Mouse (Mus musculus) liver, embryonic 16.5 days (tissue): Measurements from ENCODE around the gene Evc2. TPM values are rescaled to one million over a fixed set of nuclear protein-coding genes. Genes with fewer than 3 reads are reported as not detected.

ENCODE experiments used
- ATAC-seq: fragments of 200-750 bp; cut with Nextera tagmentation; 2 replicates; pipeline ENCODE4 v1.8.0; 2017; ENCODE audit warnings: low read depth, mild to moderate bottlenecking, moderate number of reproducible peaks, moderate library complexity
- H3K27ac ChIP-seq: fragments of 300-500 bp; sonication (generic); 2 replicates; pipeline ENCODE4 v1.5.1; 2014; ENCODE audit warnings: mild to moderate bottlenecking, low read length
- H3K27me3 ChIP-seq: fragments of 300-500 bp; sonication (generic); 2 replicates; pipeline ENCODE4 v1.6.1; 2014; ENCODE audit warnings: low read depth, low read length, mixed read lengths; ENCODE audit not compliant: control insufficient read depth, insufficient read depth
- H3K36me3 ChIP-seq: fragments of 300-500 bp; sonication (generic); 2 replicates; pipeline ENCODE4 v1.6.1; 2014; ENCODE audit warnings: mild to moderate bottlenecking; ENCODE audit not compliant: control insufficient read depth, insufficient read depth
- H3K4me1 ChIP-seq: fragments of 300-500 bp; sonication (generic); 2 replicates; pipeline ENCODE4 v1.6.1; 2014; ENCODE audit warnings: low read depth, low read length, mixed read lengths; ENCODE audit not compliant: control insufficient read depth
- H3K4me2 ChIP-seq: fragments of 300-500 bp; sonication (generic); 2 replicates; pipeline ENCODE4 v1.6.1; 2014; ENCODE audit warnings: low read depth, low read length, mixed read lengths
- H3K4me3 ChIP-seq: fragments of 300-500 bp; sonication (generic); 2 replicates; pipeline ENCODE4 v1.5.1; 2014; ENCODE audit warnings: low read depth, mild to moderate bottlenecking, low read length
- H3K9ac ChIP-seq: fragments of 300-500 bp; sonication (generic); 2 replicates; pipeline ENCODE4 v1.6.1; 2014; ENCODE audit warnings: low read depth, low read length
- H3K9me3 ChIP-seq: fragments of 300-500 bp; sonication (generic); replicated peaks from 2 replicates; pipeline ENCODE4 v1.6.1; 2016; ENCODE audit warnings: low read length; ENCODE audit not compliant: control insufficient read depth
- WGBS: fragments of 180-500 bp; shearing (Covaris S2); extraction: QIAGEN DNeasy Blood & Tissue Kit; methylation state at CpG from one replicate; pipeline ENCODE4 v1.1.7; 2014; ENCODE audit not compliant: insufficient replicate concordance; 5-methylcytosine and 5-hydroxymethylcytosine counted together
- polyA plus RNA-seq: library from polyadenylated mRNA; unstranded; fragments of >200 nt; fragmentation: Nextera tagmentation; extraction: Ambion mirVana; gene quantifications from 2 replicates; pipeline ENCODE4 v1.2.1, GENCODE M21; 2015

Gene Evc2
- polyA plus RNA-seq, 1 experiment from 2014 or later: 1.3 TPM

- Histone ChIP-seq H3K4me1 (no peaks in the 10 kb centered on the region; the same call in 1 of the 2 replicates), H3K4me3 (no peak overlapping the region), H3K4me2 (no peak overlapping the region), H3K36me3 (no peaks in the 10 kb centered on the region), H3K27ac (no peak overlapping the region), H3K9me3 (no peaks in the 10 kb centered on the region), H3K9ac (no peak overlapping the region), H3K27me3 (no peaks in the 10 kb centered on the region)
- no peak for ATAC-seq
- WGBS: 47% methylated on average over 3 of the region's 3 CpGs
Measured at GRCm38 (mm10) chr5:37388646-37389045, 50.3 kb downstream of the Evc2 start.

- Histone ChIP-seq H3K27ac (no peak overlapping the region), H3K4me1 (no peaks in the 10 kb centered on the region; the same call in 1 of the 2 replicates), H3K36me3 (no peaks in the 10 kb centered on the region), H3K4me2 (no peak overlapping the region), H3K9me3 (no peaks in the 10 kb centered on the region), H3K27me3 (no peaks in the 10 kb centered on the region), H3K4me3 (no peak overlapping the region), H3K9ac (no peak overlapping the region)
- ATAC-seq: no peak
- whole genome bisulfite sequencing: 62% methylated on average over 13 of the region's 13 CpGs
Measured at GRCm38 (mm10) chr5:37389808-37390495, 51.7 kb downstream of the Evc2 start.

GRCm38 (mm10) chr5:37390923-37391322 is 52.6 kb downstream of the Evc2 start:
- ATAC-seq: 0 out of 2 replicates have a peak, but pooled peaks have one; percentile 58
- H3K9ac ChIP-seq: no peak overlapping the region
- no peak overlapping the region for H3K27ac ChIP-seq
- H3K4me2 ChIP-seq: no peak overlapping the region
- no peak overlapping the region for H3K4me3 ChIP-seq
- H3K9me3 ChIP-seq: no peaks in the 10 kb centered on the region
- no peaks in the 10 kb centered on the region; the same call in 1 of the 2 replicates for H3K4me1 ChIP-seq
- no peaks in the 10 kb centered on the region for H3K36me3 ChIP-seq
- no peaks in the 10 kb centered on the region for H3K27me3 ChIP-seq
- WGBS: 47% methylated on average over 10 of the region's 10 CpGs

GRCm38 (mm10) chr5:37391901-37392300 is 53.6 kb downstream of the Evc2 start:
- no peak overlapping the region for H3K4me2 ChIP-seq
- no peak overlapping the region for H3K9ac ChIP-seq
- ATAC-seq: no peak
- no peaks in the 10 kb centered on the region for H3K36me3 ChIP-seq
- H3K27me3 ChIP-seq: no peaks in the 10 kb centered on the region
- no peaks in the 10 kb centered on the region for H3K9me3 ChIP-seq
- H3K27ac ChIP-seq: no peak overlapping the region
- no peaks in the 10 kb centered on the region; the same call in 1 of the 2 replicates for H3K4me1 ChIP-seq
- no peak overlapping the region for H3K4me3 ChIP-seq
- WGBS: 75% methylated on average over 10 of the region's 10 CpGs

- Histone ChIP-seq H3K4me1 (no peaks in the 10 kb centered on the region; the same call in 1 of the 2 replicates), H3K9ac (no peak overlapping the region), H3K36me3 (no peaks in the 10 kb centered on the region), H3K4me2 (no peak overlapping the region), H3K27ac (no peak overlapping the region), H3K4me3 (no peak overlapping the region), H3K9me3 (no peaks in the 10 kb centered on the region), H3K27me3 (no peaks in the 10 kb centered on the region)
- no peak for ATAC-seq
- 76% methylated on average over 22 of the region's 22 CpGs for WGBS
Measured at GRCm38 (mm10) chr5:37395172-37396030, 57.1 kb downstream of the Evc2 start.

- no peak for ATAC-seq
Measured at GRCm38 (mm10) chr5:37419028-37419427, 80.7 kb downstream of the Evc2 start.

GRCm38 (mm10) chr5:37427210-37427609 is 88.9 kb downstream of the Evc2 start:
- no peaks in the 10 kb centered on the region for H3K4me1 ChIP-seq
- no peak overlapping the region for H3K9ac ChIP-seq
- H3K27ac ChIP-seq: no peak overlapping the region
- no peaks in the 10 kb centered on the region for H3K9me3 ChIP-seq
- no peak overlapping the region for H3K4me2 ChIP-seq
- no peak overlapping the region for H3K4me3 ChIP-seq
- H3K36me3 ChIP-seq: no peaks in the 10 kb centered on the region
- ATAC-seq: no peak
- H3K27me3 ChIP-seq: no peaks in the 10 kb centered on the region

More at GRCm38 (mm10) chr5:37419028-37419427, 80.7 kb downstream of the Evc2 start:
- no peak overlapping the region for H3K4me3 ChIP-seq
- H3K4me2 ChIP-seq: no peak overlapping the region
- no peak overlapping the region for H3K9ac ChIP-seq
- H3K9me3 ChIP-seq: no peaks in the 10 kb centered on the region
- H3K27me3 ChIP-seq: no peaks in the 10 kb centered on the region
- no peaks in the 10 kb centered on the region for H3K4me1 ChIP-seq
- H3K36me3 ChIP-seq: no peaks in the 10 kb centered on the region
- WGBS: 65% methylated on average over 6 of the region's 6 CpGs
- H3K27ac ChIP-seq: no peak overlapping the region

- Histone ChIP-seq H3K36me3 (no peaks in the 10 kb centered on the region), H3K4me1 (no peaks in the 10 kb centered on the region), H3K27me3 (no peaks in the 10 kb centered on the region), H3K27ac (no peak overlapping the region), H3K9me3 (no peaks in the 10 kb centered on the region), H3K4me2 (no peak overlapping the region), H3K4me3 (no peak overlapping the region), H3K9ac (no peak overlapping the region)
- WGBS: 43% methylated on average over 3 of the region's 3 CpGs
- no peak for ATAC-seq
Measured at GRCm38 (mm10) chr5:37435417-37435816, 97.1 kb downstream of the Evc2 start.

GRCm38 (mm10) chr5:37442767-37443166 is 104.5 kb downstream of the Evc2 start:
- Histone ChIP-seq H3K4me3 (no peak overlapping the region), H3K27ac (no peak overlapping the region), H3K4me1 (no peaks in the 10 kb centered on the region), H3K27me3 (no peaks in the 10 kb centered on the region), H3K36me3 (no peaks in the 10 kb centered on the region), H3K9ac (no peak overlapping the region), H3K4me2 (no peak overlapping the region), H3K9me3 (no peaks in the 10 kb centered on the region)
- no peak for ATAC-seq
- 43% methylated on average over 2 of the region's 2 CpGs for WGBS
